In the genomic region with DNA sequence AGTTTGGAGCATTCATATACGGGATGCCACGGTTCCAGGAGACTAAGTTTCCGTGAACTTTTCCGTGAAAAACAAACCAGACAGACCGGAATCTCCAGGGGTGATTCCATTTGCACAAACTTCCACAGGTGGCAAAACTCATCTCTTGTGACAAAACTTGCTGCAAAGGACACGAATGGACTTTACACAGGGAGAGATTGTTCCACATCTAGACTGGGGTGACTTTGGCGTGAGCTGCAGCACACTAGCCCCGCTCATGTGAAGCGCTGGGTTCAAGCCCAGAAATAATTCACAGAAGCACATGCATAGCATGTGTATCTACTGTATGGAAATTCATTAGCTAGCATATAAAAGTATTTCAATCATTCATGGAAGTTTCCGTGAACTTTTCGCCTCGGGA, we compare ENCODE assay signal across 39 mouse cellular contexts. TPM values are rescaled to one million over a fixed set of nuclear protein-coding genes. Genes with fewer than 3 reads are reported as not detected.
"Had no signal": no experiment of that assay in that cellular context is flagged by ENCODE, and none has a peak within 500 bp of the region (broad histone marks: within the 10 kb centered on the region; RNA-seq: fewer than 3 reads in every experiment).

No protein-coding gene starts in this region.

- DNase-seq: left cerebral cortex, postnatal 4 days; liver; liver, embryonic 13.5 days; liver, postnatal 0 days; lung, adult 18-20 months; lung, adult 2 months; lung, embryonic 14.5 days; lung, postnatal 10 days; lung, postnatal 14 days; lung, postnatal 36 days; lung, postnatal 4 days; midbrain, embryonic 14.5 days had no signal

- H3K4me1 ChIP-seq: limb, embryonic 10.5 days; limb, embryonic 12.5 days; limb, embryonic 13.5 days; limb, embryonic 15.5 days; liver, embryonic 12.5 days; liver, embryonic 13.5 days; liver, embryonic 15.5 days; lung, embryonic 15.5 days; megakaryocyte, embryonic 14.5 days; midbrain, embryonic 10.5 days; midbrain, embryonic 12.5 days; midbrain, embryonic 13.5 days; midbrain, embryonic 15.5 days; neural tube, embryonic 12.5 days had no signal

- H3K27me3 ChIP-seq: limb, embryonic 12.5 days; limb, embryonic 13.5 days; limb, embryonic 15.5 days; liver, embryonic 12.5 days; liver, embryonic 13.5 days; liver, embryonic 15.5 days; lung, embryonic 15.5 days; megakaryocyte, embryonic 14.5 days; midbrain, embryonic 12.5 days; midbrain, embryonic 13.5 days; midbrain, embryonic 15.5 days; neural tube, embryonic 12.5 days had no signal

- H3K9me3 ChIP-seq: limb, embryonic 10.5 days; limb, embryonic 12.5 days; limb, embryonic 13.5 days; limb, embryonic 15.5 days; liver, embryonic 12.5 days; liver, embryonic 13.5 days; liver, embryonic 15.5 days; lung, embryonic 15.5 days; megakaryocyte, embryonic 14.5 days; midbrain, embryonic 10.5 days; midbrain, embryonic 12.5 days; midbrain, embryonic 13.5 days; midbrain, embryonic 15.5 days; neural tube, embryonic 12.5 days had no signal

- H3K27ac ChIP-seq: limb, embryonic 10.5 days; limb, embryonic 12.5 days; limb, embryonic 13.5 days; limb, embryonic 15.5 days; liver, embryonic 12.5 days; liver, embryonic 13.5 days; liver, embryonic 14.5 days; liver, embryonic 15.5 days; lung, embryonic 15.5 days; macrophage; midbrain, embryonic 10.5 days; midbrain, embryonic 12.5 days; midbrain, embryonic 13.5 days; midbrain, embryonic 15.5 days; neural tube, embryonic 12.5 days had no signal

- ATAC-seq: liver, embryonic 12.5 days; liver, postnatal 0 days; lung, postnatal 0 days; midbrain, embryonic 13.5 days; midbrain, embryonic 15.5 days; midbrain, embryonic 16.5 days had no signal

- H3K4me3 ChIP-seq: limb, embryonic 10.5 days; limb, embryonic 12.5 days; limb, embryonic 13.5 days; limb, embryonic 15.5 days; liver, embryonic 12.5 days; liver, embryonic 13.5 days; liver, embryonic 15.5 days; lung, embryonic 15.5 days; megakaryocyte, embryonic 14.5 days; midbrain, embryonic 10.5 days; midbrain, embryonic 12.5 days; midbrain, embryonic 13.5 days; midbrain, embryonic 15.5 days; myocyte; neural tube, embryonic 12.5 days had no signal

- H3K9ac ChIP-seq: limb, embryonic 12.5 days; limb, embryonic 13.5 days; limb, embryonic 15.5 days; liver, embryonic 12.5 days; liver, embryonic 13.5 days; liver, embryonic 14.5 days; liver, embryonic 15.5 days; liver, postnatal 0 days; lung, embryonic 14.5 days; lung, embryonic 15.5 days; midbrain, embryonic 12.5 days; midbrain, embryonic 13.5 days; midbrain, embryonic 15.5 days; neural tube, embryonic 12.5 days had no signal

- H3K4me2 ChIP-seq: limb, embryonic 12.5 days; limb, embryonic 13.5 days; limb, embryonic 15.5 days; liver, embryonic 11.5 days; liver, embryonic 12.5 days; liver, embryonic 13.5 days; liver, embryonic 15.5 days; lung, embryonic 14.5 days; lung, embryonic 15.5 days; midbrain, embryonic 11.5 days; midbrain, embryonic 12.5 days; midbrain, embryonic 13.5 days; midbrain, embryonic 15.5 days; neural tube, embryonic 12.5 days had no signal

- H3K36me3 ChIP-seq: limb, embryonic 10.5 days; limb, embryonic 12.5 days; limb, embryonic 13.5 days; limb, embryonic 15.5 days; liver, embryonic 12.5 days; liver, embryonic 13.5 days; liver, embryonic 15.5 days; lung, embryonic 15.5 days; midbrain, embryonic 10.5 days; midbrain, embryonic 12.5 days; midbrain, embryonic 13.5 days; midbrain, embryonic 15.5 days; neural tube, embryonic 12.5 days had no signal

RNA-seq across cellular contexts. Expression of a gene that starts 54.5 kb away (rescaled TPM):
- total RNA-seq: liver, adult 2 months; megakaryocyte progenitor cell, adult 5-6 weeks; megakaryocyte, adult 5-6 weeks; megakaryocyte-erythroid progenitor cell, adult 5-6 weeks; monocyte, adult 5-6 weeks had no signal
- polyA plus RNA-seq: liver, adult 2 months; liver, embryonic 13.5 days; liver, embryonic 15.5 days; liver, embryonic 16.5 days; liver, postnatal 0 days; lung, adult 2 months; lung, embryonic 15.5 days; lung, embryonic 16.5 days; lung, postnatal 0 days; macrophage; myocyte had no signal
